Mouse (Mus musculus) layer of hippocampus, adult 18-20 months (tissue): ENCODE measurements around the gene Sox5. TPM values are rescaled to one million over a fixed set of nuclear protein-coding genes. Genes with fewer than 3 reads are reported as not detected.
"Not testable (repeated sequence)": the region's sequence is repeated elsewhere in the genome, so short reads cannot be mapped to it uniquely, and the experiment has no call there.

Experiments
- DNase-seq, 2 experiments: peaks; one replicate each; pipeline ENCODE4 v3.0.0; 2022; ENCODE audit warnings: low spot score in 2 of 2
- total RNA-seq, 2 experiments: library from RNA; stranded (reverse); gene quantifications; 2 replicates each; pipeline ENCODE4 v1.2.3; 2021

Gene Sox5
- total RNA-seq, 2 experiments from 2014 or later = 31.3 to 37.0 TPM

GRCm38 (mm10) chr6:144201402-144202040, 580.3 kb downstream of the Sox5 start:
- no peak for DNase-seq

GRCm38 (mm10) chr6:144197209-144198119, 584.3 kb downstream of the Sox5 start:
- peak in 1 of 2 experiments; percentile 24 for DNase-seq

GRCm38 (mm10) chr6:144195934-144196333, 585.8 kb downstream of the Sox5 start:
- no peak for DNase-seq

GRCm38 (mm10) chr6:144183087-144183486, 598.7 kb downstream of the Sox5 start:
- DNase-seq = no peak

GRCm38 (mm10) chr6:144182429-144182828, 599.3 kb downstream of the Sox5 start:
- DNase-seq = not testable (repeated sequence)

- DNase-seq = peak; percentile 20 to 55
These were observed 600.5 kb downstream of the Sox5 start for GRCm38 (mm10) chr6:144181083-144181866.

GRCm38 (mm10) chr6:144179111-144179510, 602.7 kb downstream of the Sox5 start:
- DNase-seq = no peak

GRCm38 (mm10) chr6:144176674-144177073, 605.1 kb downstream of the Sox5 start:
- no peak for DNase-seq

GRCm38 (mm10) chr6:144175590-144175989, 606.2 kb downstream of the Sox5 start:
- no peak for DNase-seq

GRCm38 (mm10) chr6:144170541-144170940, 611.2 kb downstream of the Sox5 start:
- DNase-seq = no peak

GRCm38 (mm10) chr6:144169791-144170190, 612.0 kb downstream of the Sox5 start:
- no peak for DNase-seq

- no peak for DNase-seq
These were observed 612.9 kb downstream of the Sox5 start for GRCm38 (mm10) chr6:144168696-144169476.

GRCm38 (mm10) chr6:144167058-144167457, 614.7 kb downstream of the Sox5 start:
- DNase-seq = no peak

GRCm38 (mm10) chr6:144166651-144167050, 615.1 kb downstream of the Sox5 start:
- no peak for DNase-seq

GRCm38 (mm10) chr6:144166104-144166503, 615.7 kb downstream of the Sox5 start:
- DNase-seq = peak; percentile 13 to 30

- no peak for DNase-seq
These were observed 618.3 kb downstream of the Sox5 start for GRCm38 (mm10) chr6:144163501-144163900.

GRCm38 (mm10) chr6:144158637-144159036, 623.1 kb downstream of the Sox5 start:
- no peak for DNase-seq

- peak; percentile 70 to 72 for DNase-seq
These were observed 626.8 kb downstream of the Sox5 start for GRCm38 (mm10) chr6:144154892-144155424.

GRCm38 (mm10) chr6:144151957-144152356, 629.8 kb downstream of the Sox5 start:
- DNase-seq = no peak

GRCm38 (mm10) chr6:144151075-144151474, 630.7 kb downstream of the Sox5 start:
- no peak for DNase-seq
